Mouse (Mus musculus) ES-E14 (cell line): ENCODE results near the gene Bcas3. TPM values are rescaled to one million over a fixed set of nuclear protein-coding genes. Genes with fewer than 3 reads are reported as not detected.

Source experiments
- DNase-seq: peaks from one replicate; pipeline ENCODE4 v3.0.0-alpha.2; 2013; ENCODE audit warnings: low read depth, low spot score
- H3K27ac ChIP-seq: 2 replicates; pipeline ENCODE4 v1.5.1; 2012; ENCODE audit warnings: low read depth, mild to moderate bottlenecking, low read length, moderate library complexity, mixed read lengths; ENCODE audit not compliant: poor library complexity, insufficient read depth, severe bottlenecking
- H3K36me3 ChIP-seq: 2 replicates; pipeline ENCODE4 v1.6.1; 2012; ENCODE audit warnings: mild to moderate bottlenecking, low read length, moderate library complexity, mixed read lengths; ENCODE audit not compliant: control insufficient read depth, poor library complexity, insufficient read depth, severe bottlenecking
- H3K4me1 ChIP-seq, 2 experiments: fragments of 150-350 bp in 1 of 2; sonication (generic) in 1 of 2; 2 replicates each; pipeline ENCODE4 v1.6.1; 2012; ENCODE audit warnings: low read length in 2 of 2, mild to moderate bottlenecking in 1 of 2, mixed read lengths in 1 of 2; ENCODE audit not compliant: control insufficient read depth in 2 of 2, insufficient read depth in 2 of 2, poor library complexity in 1 of 2
- H3K4me3 ChIP-seq, 2 experiments: fragments of 150-350 bp in 1 of 2; sonication (generic) in 1 of 2; 2 replicates each; pipeline ENCODE4 v1.5.1; 2012; ENCODE audit warnings: low read length in 2 of 2, low read depth in 1 of 2, mild to moderate bottlenecking in 1 of 2, mixed read lengths in 1 of 2; ENCODE audit not compliant: insufficient read depth in 1 of 2, poor library complexity in 1 of 2, severe bottlenecking in 1 of 2
- H3K9ac ChIP-seq: 2 replicates; pipeline ENCODE4 v1.6.1; 2012; ENCODE audit warnings: low read depth, mild to moderate bottlenecking, low read length, mixed read lengths; ENCODE audit not compliant: poor library complexity, insufficient read depth, severe bottlenecking
- H3K9me3 ChIP-seq: fragments of 150-350 bp; sonication (generic); 2 replicates; pipeline ENCODE4 v1.6.1; 2012; ENCODE audit warnings: low read depth, mild to moderate bottlenecking, low read length; ENCODE audit not compliant: control insufficient read depth, insufficient read depth
- CHD2 ChIP-seq: IDR thresholded peaks from 2 replicates; pipeline ENCODE4 v1.6.1; 2014; ENCODE audit warnings: mild to moderate bottlenecking, low read depth, low read length, inconsistent platforms
- HCFC1 ChIP-seq: IDR thresholded peaks from 2 replicates; pipeline ENCODE4 v1.6.1; 2012; ENCODE audit warnings: low read length, inconsistent platforms, borderline replicate concordance; ENCODE audit not compliant: insufficient read depth
- MAFK ChIP-seq: IDR thresholded peaks from 2 replicates; pipeline ENCODE4 v1.6.1; 2014; ENCODE audit warnings: mild to moderate bottlenecking, low read depth, low read length, inconsistent platforms; ENCODE audit not compliant: insufficient read depth
- ZC3H11A ChIP-seq: IDR thresholded peaks from 2 replicates; pipeline ENCODE4 v1.6.1; 2012; ENCODE audit warnings: low read depth, mild to moderate bottlenecking, inconsistent platforms, low read length, borderline replicate concordance
- ZNF384 ChIP-seq: IDR thresholded peaks from 2 replicates; pipeline ENCODE4 v1.6.1; 2012; ENCODE audit warnings: low read depth, low read length, inconsistent platforms
- in situ Hi-C, 2 experiments: fragments of 600-800 bp; cut with MboI; formaldehyde crosslinking; loops; one replicate each; pipeline ENCODE4 v1.15.1; 2025; ENCODE audit warnings: low sequenced_read_pairs in 2 of 2, inconsistent platforms in 1 of 2; ENCODE audit not compliant: unreplicated experiment in 2 of 2
- total RNA-seq: library from RNA; depleted of rRNA; stranded (reverse); fragments of 300-350 nt; gene quantifications from 2 replicates; pipeline ENCODE4 v1.2.3, GENCODE M21; 2012

Gene Bcas3
- total RNA-seq, 1 experiment = 23.6 TPM

- DNase-seq = no peak
- Histone ChIP-seq H3K9me3 (no peaks in the 10 kb centered on the region), H3K36me3 (no peaks in the 10 kb centered on the region), H3K4me3 (no peak overlapping the region), H3K9ac (no peak overlapping the region), H3K4me1 (no peaks in the 10 kb centered on the region), H3K27ac (no peak overlapping the region)
- TF ChIP-seq ZC3H11A (no peak), MAFK (no peak), ZNF384 (no peak), HCFC1 (no peak), CHD2 (no peak)
- in situ Hi-C loops = no loop called here
Observed at GRCm38 (mm10) chr11:85547966-85548365, 195.0 kb downstream of the Bcas3 start.

- H3K36me3 ChIP-seq = no peaks in the 10 kb centered on the region
- H3K4me3 ChIP-seq = no peak overlapping the region
- no peak overlapping the region for H3K9ac ChIP-seq
- no peak for TF ChIP-seq HCFC1
- H3K9me3 ChIP-seq = no peaks in the 10 kb centered on the region
- no peak for DNase-seq
- in situ Hi-C loops = no loop called here
- H3K4me1 ChIP-seq = no peaks in the 10 kb centered on the region
- no peak overlapping the region for H3K27ac ChIP-seq
Observed at GRCm38 (mm10) chr11:85549651-85550050, 196.7 kb downstream of the Bcas3 start.

GRCm38 (mm10) chr11:85555066-85555465, 202.1 kb downstream of the Bcas3 start:
- no peak for TF ChIP-seq HCFC1
- no peak for TF ChIP-seq MAFK
- TF ChIP-seq ZNF384 = no peak
- TF ChIP-seq CHD2 = no peak
- no peaks in the 10 kb centered on the region for H3K9me3 ChIP-seq
- H3K27ac ChIP-seq = no peak overlapping the region
- no peak for DNase-seq
- no peak overlapping the region for H3K9ac ChIP-seq
- H3K4me3 ChIP-seq = no peak overlapping the region
- peaks cover 0 to 1% of the 10 kb centered on the region in 2 experiments; a peak in 2 of 4 replicates for H3K4me1 ChIP-seq
- in situ Hi-C loops = no loop called here
- H3K36me3 ChIP-seq = no peaks in the 10 kb centered on the region

GRCm38 (mm10) chr11:85555721-85556120, 202.8 kb downstream of the Bcas3 start:
- H3K4me1 ChIP-seq = peaks cover 0 to 1% of the 10 kb centered on the region in 2 experiments; a peak in 2 of 4 replicates
- TF ChIP-seq ZNF384 (no peak), MAFK (no peak), ZC3H11A (no peak), CHD2 (no peak), HCFC1 (no peak)
- no peaks in the 10 kb centered on the region for H3K9me3 ChIP-seq
- no peak overlapping the region for H3K9ac ChIP-seq
- DNase-seq = peak; percentile 12
- no peak overlapping the region for H3K27ac ChIP-seq
- H3K4me3 ChIP-seq = no peak overlapping the region
- H3K36me3 ChIP-seq = no peaks in the 10 kb centered on the region
- in situ Hi-C loops = no loop called here

GRCm38 (mm10) chr11:85565068-85565467, 212.1 kb downstream of the Bcas3 start:
- TF ChIP-seq ZNF384 (no peak), ZC3H11A (no peak), HCFC1 (no peak), CHD2 (no peak), MAFK (no peak)
- H3K36me3 ChIP-seq = no peaks in the 10 kb centered on the region

More at GRCm38 (mm10) chr11:85565068-85565467, 212.1 kb downstream of the Bcas3 start:
- no peak overlapping the region for H3K4me3 ChIP-seq
- DNase-seq = no peak
- H3K27ac ChIP-seq = no peak overlapping the region
- no peaks in the 10 kb centered on the region for H3K4me1 ChIP-seq
- no peak overlapping the region for H3K9ac ChIP-seq
- in situ Hi-C loops = no loop called here
- no peaks in the 10 kb centered on the region for H3K9me3 ChIP-seq
